Mouse (Mus musculus): ENCODE measurements around the gene Ostc. TPM values are rescaled to one million over a fixed set of nuclear protein-coding genes. Genes with fewer than 3 reads are reported as not detected.

Ostc gene
- polyA plus RNA-seq, 1 experiment = 97.7 TPM

DNA sequence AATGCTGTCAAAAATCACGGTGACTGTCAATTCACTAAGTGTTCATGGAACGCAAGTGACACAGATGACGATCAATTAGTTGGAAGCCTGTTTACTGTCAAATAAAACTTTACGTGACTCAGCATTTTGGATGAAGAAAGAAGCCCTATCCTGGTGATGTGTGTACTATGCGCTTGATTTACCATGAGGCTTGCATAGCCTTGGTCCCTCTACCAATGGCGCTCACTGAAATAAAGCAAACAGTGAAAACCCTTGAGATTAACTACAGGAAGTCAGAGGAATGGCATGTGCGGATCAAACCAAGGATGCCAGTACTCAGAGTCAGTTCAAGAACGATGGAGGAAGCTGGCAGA, 24.3 kb downstream of the Ostc start:
- Histone ChIP-seq H3K4me1 (ENCODE audit: control insufficient read depth, insufficient read depth, low read length) (no peaks in the 10 kb centered on the region), H3K27ac (ENCODE audit: insufficient read depth, low read depth, low read length) (no peak overlapping the region), H3K4me3 (ENCODE audit: insufficient read depth, low read length) (no peak overlapping the region)
- TF ChIP-seq CTCF (IDR thresholded peaks at IDR 0.05; ENCODE audit: low read depth, low read length) (no peak), POLR2A (IDR thresholded peaks at IDR 0.05; ENCODE audit: borderline replicate concordance, low read depth, low read length) (no peak)

DNA sequence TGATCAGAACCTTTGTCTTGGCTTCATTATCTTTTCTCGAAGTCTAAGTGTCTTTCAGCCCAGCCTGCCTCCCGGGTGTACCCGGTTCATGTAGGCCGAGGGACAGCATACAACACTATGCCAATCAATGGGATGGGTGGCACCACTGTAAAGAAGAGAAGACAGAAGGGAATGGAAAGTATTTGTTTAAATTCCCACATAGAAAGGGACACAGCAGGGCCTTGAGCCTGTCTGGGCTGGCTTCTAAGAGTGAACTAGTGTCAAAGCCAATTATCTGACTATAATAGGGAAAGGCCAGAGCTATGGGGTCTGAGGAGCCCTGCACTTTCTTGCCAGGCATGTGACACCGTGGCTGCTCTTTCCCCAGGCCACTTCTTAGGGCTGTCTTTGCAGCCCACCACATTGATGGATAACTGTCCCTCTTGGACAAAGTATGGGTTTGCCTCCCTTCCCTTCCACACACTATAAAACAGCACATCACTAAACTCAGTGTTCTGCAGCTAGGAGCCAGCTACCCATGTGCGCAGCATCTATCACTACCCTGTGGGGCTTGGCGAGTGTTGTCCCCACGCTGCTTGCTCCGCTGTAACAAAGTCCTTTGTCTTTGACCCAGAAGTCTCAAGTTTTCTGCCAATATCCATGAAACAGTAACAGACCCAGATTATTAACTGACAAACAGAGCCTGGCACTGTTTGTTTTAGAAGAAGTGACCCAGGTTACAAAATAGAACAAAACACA, 24.8 kb downstream of the Ostc start:
- Histone ChIP-seq H3K4me3 (ENCODE audit: insufficient read depth, low read length) (no peak overlapping the region), H3K27ac (ENCODE audit: insufficient read depth, low read depth, low read length) (no peak overlapping the region), H3K4me1 (ENCODE audit: control insufficient read depth, insufficient read depth, low read length) (no peaks in the 10 kb centered on the region)
- no peak for TF ChIP-seq POLR2A (IDR thresholded peaks at IDR 0.05; ENCODE audit: borderline replicate concordance, low read depth, low read length)
- TF ChIP-seq CTCF (IDR thresholded peaks at IDR 0.05; ENCODE audit: low read depth, low read length) = no peak

DNA sequence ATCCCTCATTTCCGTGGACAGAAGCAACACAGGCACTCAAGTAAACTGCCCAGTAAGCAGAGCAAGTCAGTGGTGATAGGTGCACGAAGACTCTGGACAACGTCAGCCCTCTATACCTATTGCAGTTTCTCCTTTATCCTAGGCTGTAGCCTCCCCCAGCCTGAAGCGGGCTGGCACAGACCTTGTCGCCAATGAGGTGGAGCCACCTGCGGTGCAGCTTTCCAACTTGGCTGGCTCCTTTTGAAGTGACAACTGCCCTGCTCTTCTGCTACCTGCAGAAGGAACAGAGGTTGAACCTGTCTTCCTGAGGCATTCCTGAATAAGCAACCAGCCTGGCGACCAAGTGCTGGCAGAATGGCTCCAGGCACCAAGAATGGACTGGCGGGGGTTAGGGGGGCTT, 25.4 kb downstream of the Ostc start:
- Histone ChIP-seq H3K4me1 (ENCODE audit: control insufficient read depth, insufficient read depth, low read length) (no peaks in the 10 kb centered on the region), H3K27ac (ENCODE audit: insufficient read depth, low read depth, low read length) (no peak overlapping the region), H3K4me3 (ENCODE audit: insufficient read depth, low read length) (no peak overlapping the region)
- TF ChIP-seq POLR2A (IDR thresholded peaks at IDR 0.05; ENCODE audit: borderline replicate concordance, low read depth, low read length) (no peak), CTCF (IDR thresholded peaks at IDR 0.05; ENCODE audit: low read depth, low read length) (no peak)

DNA sequence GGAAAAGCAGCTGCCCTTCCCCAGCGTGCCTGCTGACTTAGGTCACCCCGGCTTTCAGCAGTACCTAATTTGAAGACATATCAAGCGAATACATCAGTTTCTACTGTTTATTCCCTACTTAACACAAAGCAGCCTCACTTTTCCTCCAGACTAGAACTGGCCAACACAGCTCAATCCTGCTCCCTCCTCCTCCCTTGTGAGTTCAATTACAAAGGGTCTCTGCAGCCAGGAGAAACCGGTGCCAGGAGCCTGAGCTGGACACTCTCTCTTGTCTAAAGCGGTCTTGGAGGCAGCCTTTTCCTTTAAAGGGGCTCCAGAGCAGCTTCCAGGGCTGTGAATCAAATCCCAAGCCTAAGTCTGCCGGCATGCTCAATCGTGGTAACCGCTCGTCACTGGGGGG, 27.1 kb downstream of the Ostc start:
- TF ChIP-seq POLR2A (IDR thresholded peaks at IDR 0.05; ENCODE audit: borderline replicate concordance, low read depth, low read length) (no peak), CTCF (IDR thresholded peaks at IDR 0.05; ENCODE audit: low read depth, low read length) (no peak)
- Histone ChIP-seq H3K4me1 (ENCODE audit: control insufficient read depth, insufficient read depth, low read length) (no peaks in the 10 kb centered on the region), H3K4me3 (ENCODE audit: insufficient read depth, low read length) (no peak overlapping the region), H3K27ac (ENCODE audit: insufficient read depth, low read depth, low read length) (no peak overlapping the region)

DNA sequence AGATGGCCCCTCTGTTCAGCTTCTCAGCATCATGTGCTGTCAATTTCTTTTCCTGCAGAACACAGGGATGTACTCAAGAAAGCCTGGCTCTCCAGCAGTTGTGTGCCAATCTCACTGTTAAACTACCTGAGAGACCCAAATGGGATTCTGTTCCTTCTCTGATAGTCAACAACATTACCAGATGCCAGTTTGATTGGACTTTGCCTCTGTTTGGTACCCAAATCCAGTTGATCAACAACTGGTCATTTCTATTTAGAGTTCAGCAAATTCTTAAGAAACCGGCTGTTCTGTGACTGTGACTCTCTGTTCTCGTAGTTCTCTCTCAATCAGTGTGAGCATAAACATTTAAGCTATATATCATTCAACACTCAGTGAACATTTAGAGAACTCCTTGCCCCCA, 28.0 kb downstream of the Ostc start:
- TF ChIP-seq CTCF (IDR thresholded peaks at IDR 0.05; ENCODE audit: low read depth, low read length) (no peak), POLR2A (IDR thresholded peaks at IDR 0.05; ENCODE audit: borderline replicate concordance, low read depth, low read length) (no peak)
- Histone ChIP-seq H3K4me3 (ENCODE audit: insufficient read depth, low read length) (no peak overlapping the region), H3K4me1 (ENCODE audit: control insufficient read depth, insufficient read depth, low read length) (no peaks in the 10 kb centered on the region), H3K27ac (ENCODE audit: insufficient read depth, low read depth, low read length) (no peak overlapping the region)

DNA sequence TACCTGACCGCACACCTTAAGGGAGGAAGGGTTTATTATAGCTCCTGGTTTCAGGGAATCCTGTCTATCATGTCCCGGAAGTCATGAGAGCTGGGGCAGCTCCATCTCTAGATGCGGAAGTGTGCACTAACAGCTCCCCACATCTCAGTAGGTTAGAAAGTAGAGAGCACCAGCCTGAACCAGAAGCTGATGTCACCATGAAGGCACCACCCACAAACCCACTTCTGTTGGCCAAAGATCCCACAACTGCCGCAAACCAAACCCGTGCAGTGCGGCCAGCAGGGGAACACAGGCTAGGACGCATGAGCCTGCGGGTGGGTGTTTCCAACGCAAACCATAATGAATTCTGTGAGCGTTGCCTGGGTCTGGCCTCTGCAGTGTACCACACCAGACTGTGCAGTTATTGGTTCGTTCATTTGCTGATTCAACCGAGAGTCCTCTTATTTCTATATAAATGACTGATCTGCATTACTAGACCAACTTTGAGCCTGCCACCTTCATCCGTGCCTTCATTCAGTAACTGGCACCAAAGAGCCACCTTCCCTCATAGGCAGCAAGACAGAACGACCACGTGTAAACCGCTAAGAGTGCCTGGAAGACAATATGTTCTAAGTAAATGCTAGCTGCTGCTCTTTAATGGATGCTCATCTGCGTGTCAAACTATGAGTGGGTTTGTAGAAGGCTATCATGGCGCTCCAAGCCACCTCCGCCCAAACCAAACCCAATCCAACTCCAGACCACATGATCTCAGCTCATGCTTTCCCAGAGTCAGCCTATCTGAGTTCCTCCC, 31.4 kb downstream of the Ostc start:
- H3K4me1 ChIP-seq (ENCODE audit: control insufficient read depth, insufficient read depth, low read length) = no peaks in the 10 kb centered on the region
- TF ChIP-seq POLR2A (IDR thresholded peaks at IDR 0.05; ENCODE audit: borderline replicate concordance, low read depth, low read length) (no peak), CTCF (IDR thresholded peaks at IDR 0.05; ENCODE audit: low read depth, low read length) (no peak)
- no peak overlapping the region for H3K4me3 ChIP-seq (ENCODE audit: insufficient read depth, low read length)
- H3K27ac ChIP-seq (ENCODE audit: insufficient read depth, low read depth, low read length) = no peak overlapping the region

DNA sequence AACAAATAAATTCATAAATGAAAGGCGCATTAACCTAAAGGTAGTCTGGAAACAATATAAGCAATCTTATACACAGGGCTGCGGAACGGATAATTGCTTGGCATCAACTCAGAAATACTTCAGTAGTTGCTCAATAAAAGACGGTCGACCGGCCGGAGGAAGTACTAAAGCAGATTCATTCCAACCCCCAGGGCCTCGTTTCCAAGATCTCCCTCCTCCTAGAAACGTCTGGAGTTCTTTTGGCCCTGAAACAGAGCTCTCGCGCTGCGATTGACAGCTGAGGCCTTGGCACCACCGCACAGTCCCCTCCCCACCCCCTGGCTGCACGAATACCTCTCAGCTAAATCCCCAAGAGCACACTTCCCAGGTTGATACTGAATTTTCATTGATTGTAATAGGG, 38.0 kb downstream of the Ostc start:
- no peak overlapping the region for H3K27ac ChIP-seq (ENCODE audit: insufficient read depth, low read depth, low read length)
- H3K4me1 ChIP-seq (ENCODE audit: control insufficient read depth, insufficient read depth, low read length) = no peaks in the 10 kb centered on the region
- TF ChIP-seq CTCF (IDR thresholded peaks at IDR 0.05; ENCODE audit: low read depth, low read length) (no peak), POLR2A (IDR thresholded peaks at IDR 0.05; ENCODE audit: borderline replicate concordance, low read depth, low read length) (no peak)
- no peak overlapping the region for H3K4me3 ChIP-seq (ENCODE audit: insufficient read depth, low read length)

DNA sequence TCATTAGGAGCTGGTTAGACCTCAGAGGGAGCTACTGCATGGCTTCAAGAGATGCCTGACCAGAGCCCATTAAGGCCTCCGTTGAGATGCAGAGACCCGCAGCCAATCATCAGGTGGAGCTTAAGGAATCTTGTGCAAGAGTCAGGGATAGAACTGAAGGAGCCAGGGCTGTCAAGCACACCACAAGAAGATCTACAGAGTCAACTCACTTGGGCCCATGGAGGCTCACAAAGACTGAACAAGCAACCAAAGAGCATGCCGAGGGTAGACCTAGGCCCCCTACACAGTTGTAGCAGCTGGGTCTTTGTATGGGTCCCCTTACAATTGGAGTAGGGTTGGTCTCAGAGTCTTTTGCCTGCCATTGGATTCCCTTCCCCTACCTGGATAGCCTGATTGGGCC, 46.7 kb downstream of the Ostc start:
- no peak for TF ChIP-seq POLR2A (IDR thresholded peaks at IDR 0.05; ENCODE audit: borderline replicate concordance, low read depth, low read length)
- TF ChIP-seq CTCF (IDR thresholded peaks at IDR 0.05; ENCODE audit: low read depth, low read length) = no peak
- Histone ChIP-seq H3K4me1 (ENCODE audit: control insufficient read depth, insufficient read depth, low read length) (no peaks in the 10 kb centered on the region), H3K27ac (ENCODE audit: insufficient read depth, low read depth, low read length) (no peak overlapping the region), H3K4me3 (ENCODE audit: insufficient read depth, low read length) (no peak overlapping the region)

DNA sequence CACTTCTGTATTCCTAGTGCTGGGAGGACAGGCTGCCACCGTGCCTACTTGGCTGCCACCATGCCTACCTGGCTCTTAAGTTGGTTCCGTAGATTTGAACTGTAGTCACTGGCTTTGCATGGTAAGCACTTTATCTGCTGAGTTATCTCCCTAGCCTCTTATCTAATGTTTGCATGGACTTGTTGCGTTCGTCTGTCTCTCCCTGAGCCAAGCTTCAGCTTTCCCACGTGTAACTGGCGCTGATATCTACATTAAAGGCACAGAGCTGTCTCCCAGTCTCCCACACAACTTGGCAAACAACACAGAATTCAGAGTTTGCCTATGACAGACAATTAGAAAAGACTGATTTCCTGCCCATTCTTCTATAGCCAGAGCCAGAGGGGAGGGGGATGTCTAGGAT, 48.6 kb downstream of the Ostc start:
- Histone ChIP-seq H3K4me3 (ENCODE audit: insufficient read depth, low read length) (no peak overlapping the region), H3K27ac (ENCODE audit: insufficient read depth, low read depth, low read length) (no peak overlapping the region), H3K4me1 (ENCODE audit: control insufficient read depth, insufficient read depth, low read length) (no peaks in the 10 kb centered on the region)
- TF ChIP-seq CTCF (IDR thresholded peaks at IDR 0.05; ENCODE audit: low read depth, low read length) (no peak), POLR2A (IDR thresholded peaks at IDR 0.05; ENCODE audit: borderline replicate concordance, low read depth, low read length) (no peak)

DNA sequence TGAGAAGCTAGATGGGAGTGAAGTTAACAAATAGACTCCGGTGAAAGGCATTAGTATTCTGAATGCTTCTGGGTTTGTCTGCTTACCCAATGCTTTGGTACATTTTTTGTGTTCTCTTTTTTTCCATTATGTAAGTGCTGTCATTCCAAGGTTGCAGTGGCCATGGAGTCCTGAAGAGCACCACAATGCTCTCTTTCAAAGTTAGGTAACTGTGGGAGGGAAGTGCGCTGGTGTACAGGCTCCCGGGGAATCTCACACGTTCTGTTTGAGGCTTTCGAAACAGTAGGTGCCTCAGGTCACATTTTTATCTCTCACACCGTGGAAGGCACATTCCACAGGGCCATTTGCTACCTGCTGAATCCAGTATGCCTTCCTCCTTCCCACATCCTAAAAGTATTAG, 59.7 kb downstream of the Ostc start:
- no peak overlapping the region for H3K4me3 ChIP-seq (ENCODE audit: insufficient read depth, low read length)
- H3K27ac ChIP-seq (ENCODE audit: insufficient read depth, low read depth, low read length) = no peak overlapping the region
- TF ChIP-seq CTCF (IDR thresholded peaks at IDR 0.05; ENCODE audit: low read depth, low read length) (no peak), POLR2A (IDR thresholded peaks at IDR 0.05; ENCODE audit: borderline replicate concordance, low read depth, low read length) (no peak)
- H3K4me1 ChIP-seq (ENCODE audit: control insufficient read depth, insufficient read depth, low read length) = no peaks in the 10 kb centered on the region

All from bone marrow macrophage, adult 2 months (primary cell).